Mouse (Mus musculus): ENCODE measurements at regions not wholly inside any gene's neighbourhood (a gene's known extent, or its start where the extent isn't known, plus 50 kb on each side); places are given as distances from the start of the nearest gene placed in this dataset.

DNA sequence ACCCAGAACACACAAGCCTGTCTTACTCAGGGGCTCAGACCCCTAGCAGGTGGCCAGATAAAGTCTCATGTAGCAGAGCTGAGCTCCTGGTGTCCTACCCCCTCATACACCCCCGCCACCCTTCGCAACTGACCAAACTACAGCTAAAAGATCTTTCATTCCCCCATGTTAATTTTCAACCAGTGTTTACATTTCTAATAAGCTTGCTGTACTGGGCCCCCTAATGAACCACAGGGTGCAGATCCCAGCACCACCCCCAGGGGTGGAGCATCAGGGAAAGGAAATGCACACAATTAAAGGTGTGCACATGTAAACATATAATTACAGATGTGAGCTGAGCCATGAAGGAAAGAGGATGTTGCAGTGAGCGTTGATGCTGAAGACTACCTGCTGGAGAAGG, 54.6 kb upstream of the Stx16 start:
- Histone ChIP-seq H3K27ac (replicated peaks) (no peak overlapping the region), H3K9ac (no peak overlapping the region), H3K4me2 (no peak overlapping the region), H3K9me3 (no peaks in the 10 kb centered on the region), H3K4me3 (no peak overlapping the region), H3K4me1 (replicated peaks) (no peaks in the 10 kb centered on the region), H3K36me3 (no peaks in the 10 kb centered on the region), H3K27me3 (no peaks in the 10 kb centered on the region)
- ATAC-seq (ENCODE audit: low FRiP score, low read depth), result no peak
- 85% methylated on average over 3 of the region's 3 CpGs for WGBS

DNA sequence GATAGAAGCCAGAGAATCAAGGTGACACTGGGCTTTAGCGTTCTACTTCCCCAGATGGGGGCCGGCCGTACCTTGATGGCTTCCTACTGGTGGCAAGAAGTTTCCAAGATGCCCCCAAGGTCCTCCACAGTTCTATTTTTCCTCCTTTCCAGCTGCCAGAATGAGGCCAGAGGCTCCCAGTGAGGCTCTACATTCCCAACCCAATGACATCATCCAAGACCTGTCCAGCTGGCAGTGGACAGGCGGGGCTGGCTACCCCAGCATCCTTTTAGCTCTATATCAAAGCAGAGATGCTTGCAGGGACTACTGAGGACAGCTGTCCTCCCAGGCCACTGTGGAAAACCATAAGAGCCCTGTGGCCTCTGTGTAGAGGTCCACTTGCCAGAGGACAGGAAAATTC, 53.8 kb upstream of the Stx16 start:
- Histone ChIP-seq H3K9me3 (no peaks in the 10 kb centered on the region), H3K9ac (no peak overlapping the region), H3K4me1 (replicated peaks) (no peaks in the 10 kb centered on the region), H3K27me3 (no peaks in the 10 kb centered on the region), H3K36me3 (no peaks in the 10 kb centered on the region), H3K4me3 (no peak overlapping the region), H3K27ac (replicated peaks) (no peak overlapping the region), H3K4me2 (no peak overlapping the region)
- no peak for ATAC-seq (ENCODE audit: low FRiP score, low read depth)
- WGBS, result 89% methylated on average over 4 of the region's 4 CpGs

DNA sequence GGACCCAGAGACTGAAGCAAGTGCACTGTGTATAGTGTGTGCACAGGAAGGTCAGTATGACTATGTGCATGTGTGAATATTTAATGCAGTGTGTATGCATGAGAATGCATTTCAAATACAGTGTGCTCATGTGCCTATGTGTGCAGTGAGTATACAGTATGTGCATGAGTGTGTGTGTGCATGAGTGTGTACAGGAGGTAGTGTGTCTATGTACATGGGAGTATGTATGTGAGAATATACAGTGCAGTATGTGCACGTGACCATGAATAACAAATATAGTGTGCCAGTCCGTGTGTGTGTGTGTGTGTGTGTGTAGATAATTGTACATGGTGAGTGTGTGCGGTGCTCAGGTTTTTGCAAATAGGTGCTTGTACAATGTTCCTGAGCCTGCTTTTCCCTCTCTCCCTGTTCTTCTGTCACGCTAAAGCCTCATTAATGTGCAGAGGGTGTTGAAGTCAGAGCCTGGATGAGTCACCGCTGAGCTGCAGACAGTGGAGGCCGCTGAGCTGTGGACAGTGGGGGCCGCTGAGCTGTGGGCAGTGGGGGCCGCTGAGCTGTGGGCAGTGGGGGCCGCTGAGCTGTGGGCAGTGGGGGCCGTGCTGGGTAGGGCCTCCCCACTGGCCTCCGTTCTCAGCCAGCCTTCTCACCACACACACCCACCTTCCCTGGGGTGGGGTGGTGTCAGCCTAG, 50.8 kb upstream of the Stx16 start:
- no peaks in the 10 kb centered on the region for H3K9me3 ChIP-seq
- H3K36me3 ChIP-seq, result no peaks in the 10 kb centered on the region
- H3K4me3 ChIP-seq, result no peak overlapping the region
- WGBS, result 64% methylated on average over 11 of the region's 11 CpGs
- no peak overlapping the region for H3K27ac ChIP-seq (replicated peaks)
- ATAC-seq (ENCODE audit: low FRiP score, low read depth), result peak; percentile 59; the same call in 1 of the 2 replicates
- no peak overlapping the region for H3K4me2 ChIP-seq
- H3K9ac ChIP-seq, result no peak overlapping the region
- H3K27me3 ChIP-seq, result no peaks in the 10 kb centered on the region
- no peaks in the 10 kb centered on the region for H3K4me1 ChIP-seq (replicated peaks)

All from hindbrain, embryonic 15.5 days (tissue).